Mouse (Mus musculus): ENCODE results near the gene Tiam1. TPM values are rescaled to one million over a fixed set of nuclear protein-coding genes. Genes with fewer than 3 reads are reported as not detected.

The Tiam1 gene
- polyA plus RNA-seq, 1 experiment from 2014 or later = 18.5 TPM

GRCm38 (mm10) chr16:90128361-90128760 is 15.2 kb downstream of the Tiam1 start:
- no peak for TF ChIP-seq CTCF (IDR thresholded peaks at IDR 0.05; ENCODE audit: low read depth)
- H3K9ac ChIP-seq = no peak overlapping the region

DNA sequence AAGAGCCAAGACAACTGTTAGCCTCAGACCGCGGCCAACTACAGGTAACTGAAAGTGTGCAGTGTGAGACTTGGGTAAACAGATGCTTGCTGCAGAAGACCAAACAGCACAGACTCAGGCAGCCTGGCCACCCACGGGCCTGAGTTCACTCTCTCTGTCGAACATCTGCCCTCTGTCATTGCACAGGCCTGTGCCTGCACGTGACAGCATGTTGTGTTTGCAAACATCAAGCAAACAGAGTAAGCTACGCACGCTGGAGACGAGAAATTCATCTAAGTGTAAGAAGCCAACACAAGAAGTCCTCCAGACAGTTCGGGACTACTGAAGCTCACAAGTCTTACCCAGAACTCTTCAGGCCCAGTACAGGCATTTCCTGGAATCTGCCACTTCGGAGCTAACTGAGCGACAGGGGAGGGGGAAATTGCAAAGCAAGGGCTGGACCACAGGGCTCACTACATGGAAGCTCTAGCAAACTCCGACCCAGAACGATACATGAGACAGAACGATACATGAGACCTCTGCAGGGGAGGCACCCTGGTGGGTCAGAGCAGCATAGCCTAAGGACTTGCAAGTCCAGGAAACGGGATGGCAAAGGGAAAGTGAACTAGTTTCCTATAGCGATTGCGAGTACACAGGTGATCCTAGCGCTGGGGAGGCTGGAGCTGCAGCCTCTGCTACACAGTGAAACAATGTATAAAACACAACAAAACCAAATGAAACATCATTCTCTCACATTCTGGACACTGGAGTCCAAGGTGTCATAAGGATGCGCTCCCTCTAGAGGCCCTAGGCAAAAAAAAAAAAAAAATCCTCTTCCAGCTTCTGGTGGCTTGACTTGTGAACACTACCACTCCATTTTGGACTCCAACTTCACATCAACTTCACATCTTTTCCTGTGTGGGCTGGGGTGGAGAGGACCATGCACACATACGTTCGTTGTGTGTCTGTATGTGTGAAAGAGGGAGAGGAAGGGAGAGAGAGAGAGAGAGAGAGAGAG is 18.0 kb downstream of the Tiam1 start:
- Histone ChIP-seq H3K9ac (no peak overlapping the region), H3K27me3 (ENCODE audit: insufficient read depth, low read length) (no peaks in the 10 kb centered on the region), H3K4me2 (no peak overlapping the region), H3K4me1 (ENCODE audit: insufficient read depth) (peaks cover 20% of the 10 kb centered on the region; the same call in 1 of the 2 replicates), H3K27ac (ENCODE audit: low read depth) (no peak overlapping the region), H3K9me3 (ENCODE audit: low read depth, low read length) (no peaks in the 10 kb centered on the region), H3K36me3 (ENCODE audit: insufficient read depth) (no peaks in the 10 kb centered on the region), H3K4me3 (ENCODE audit: low read depth, low read length) (no peak overlapping the region)
- WGBS = 46% methylated on average over 21 of the region's 21 CpGs
- TF ChIP-seq CTCF (IDR thresholded peaks at IDR 0.05; ENCODE audit: low read depth) = no peak
- ATAC-seq (ENCODE audit: insufficient read depth) (peak; percentile 74; the same call in 1 of the 2 replicates), DNase-seq (peak; percentile 78)

More at GRCm38 (mm10) chr16:90128361-90128760, 15.2 kb downstream of the Tiam1 start:
- WGBS = 39% methylated on average over 8 of the region's 8 CpGs
- H3K36me3 ChIP-seq (ENCODE audit: insufficient read depth) = no peaks in the 10 kb centered on the region
- peaks cover 20% of the 10 kb centered on the region; the same call in 1 of the 2 replicates for H3K4me1 ChIP-seq (ENCODE audit: insufficient read depth)
- no peak for DNase-seq
- H3K9me3 ChIP-seq (ENCODE audit: low read depth, low read length) = no peaks in the 10 kb centered on the region
- H3K27me3 ChIP-seq (ENCODE audit: insufficient read depth, low read length) = no peaks in the 10 kb centered on the region
- 0 out of 2 replicates have a peak, but pooled peaks have one; percentile 39 for ATAC-seq (ENCODE audit: insufficient read depth)
- H3K4me2 ChIP-seq = no peak overlapping the region
- H3K27ac ChIP-seq (ENCODE audit: low read depth) = no peak overlapping the region
- no peak overlapping the region for H3K4me3 ChIP-seq (ENCODE audit: low read depth, low read length)

- no peak for ATAC-seq (ENCODE audit: insufficient read depth)
- no peak overlapping the region for H3K27ac ChIP-seq (ENCODE audit: low read depth)
- H3K4me2 ChIP-seq = no peak overlapping the region
- DNase-seq = no peak
- H3K4me1 ChIP-seq (ENCODE audit: insufficient read depth) = 0 out of 2 replicates have a peak, but pooled peaks cover 7% of the 10 kb centered on the region
- no peak overlapping the region for H3K4me3 ChIP-seq (ENCODE audit: low read depth, low read length)
- H3K36me3 ChIP-seq (ENCODE audit: insufficient read depth) = no peaks in the 10 kb centered on the region
- no peak overlapping the region for H3K9ac ChIP-seq
- 79% methylated on average over 6 of the region's 6 CpGs for WGBS
- no peaks in the 10 kb centered on the region for H3K27me3 ChIP-seq (ENCODE audit: insufficient read depth, low read length)
- TF ChIP-seq CTCF (IDR thresholded peaks at IDR 0.05; ENCODE audit: low read depth) = no peak
- peaks cover 8% of the 10 kb centered on the region for H3K9me3 ChIP-seq (ENCODE audit: low read depth, low read length)
Measured at GRCm38 (mm10) chr16:90123091-90123490, 20.5 kb downstream of the Tiam1 start.

DNA sequence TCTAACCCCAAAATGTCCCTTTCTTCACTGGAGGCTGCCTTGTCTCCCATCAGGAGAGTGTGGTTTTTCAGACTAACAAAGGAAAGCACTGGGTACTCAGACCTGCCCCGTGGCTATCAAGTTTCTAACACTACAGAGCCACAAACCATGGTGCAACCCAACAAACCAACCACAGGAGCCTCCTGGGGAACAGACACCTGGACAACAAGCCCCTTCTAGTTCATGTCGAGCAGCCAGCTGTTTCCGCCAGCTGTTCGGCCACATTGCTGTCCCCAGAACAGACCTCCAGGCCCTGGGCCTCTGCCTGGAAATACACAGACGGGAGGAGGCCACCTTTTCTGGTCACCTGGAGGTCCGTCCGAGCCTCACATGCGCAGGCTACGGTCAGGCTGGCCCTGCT is 21.1 kb downstream of the Tiam1 start:
- DNase-seq (no peak), ATAC-seq (ENCODE audit: insufficient read depth) (no peak)
- H3K36me3 ChIP-seq (ENCODE audit: insufficient read depth) = no peaks in the 10 kb centered on the region
- H3K27ac ChIP-seq (ENCODE audit: low read depth) = no peak overlapping the region
- H3K4me1 ChIP-seq (ENCODE audit: insufficient read depth) = 0 out of 2 replicates have a peak, but pooled peaks cover 7% of the 10 kb centered on the region
- no peak for TF ChIP-seq CTCF (IDR thresholded peaks at IDR 0.05; ENCODE audit: low read depth)
- no peaks in the 10 kb centered on the region for H3K27me3 ChIP-seq (ENCODE audit: insufficient read depth, low read length)
- H3K4me2 ChIP-seq = no peak overlapping the region
- 84% methylated on average over 9 of the region's 9 CpGs for WGBS
- H3K4me3 ChIP-seq (ENCODE audit: low read depth, low read length) = no peak overlapping the region
- H3K9me3 ChIP-seq (ENCODE audit: low read depth, low read length) = peaks cover 8% of the 10 kb centered on the region
- H3K9ac ChIP-seq = no peak overlapping the region

GRCm38 (mm10) chr16:90121799-90122198 is 21.8 kb downstream of the Tiam1 start:
- DNase-seq (no peak), ATAC-seq (ENCODE audit: insufficient read depth) (no peak)
- no peak overlapping the region for H3K4me2 ChIP-seq
- H3K27me3 ChIP-seq (ENCODE audit: insufficient read depth, low read length) = no peaks in the 10 kb centered on the region
- no peaks in the 10 kb centered on the region for H3K36me3 ChIP-seq (ENCODE audit: insufficient read depth)
- no peak for TF ChIP-seq CTCF (IDR thresholded peaks at IDR 0.05; ENCODE audit: low read depth)
- WGBS = 83% methylated on average over 13 of the region's 13 CpGs
- 0 out of 2 replicates have a peak, but pooled peaks cover 7% of the 10 kb centered on the region for H3K4me1 ChIP-seq (ENCODE audit: insufficient read depth)
- H3K9ac ChIP-seq = no peak overlapping the region
- H3K27ac ChIP-seq (ENCODE audit: low read depth) = no peak overlapping the region
- peaks cover 8% of the 10 kb centered on the region for H3K9me3 ChIP-seq (ENCODE audit: low read depth, low read length)
- H3K4me3 ChIP-seq (ENCODE audit: low read depth, low read length) = no peak overlapping the region

- Histone ChIP-seq H3K9me3 (ENCODE audit: low read depth, low read length) (peaks cover 8% of the 10 kb centered on the region), H3K4me3 (ENCODE audit: low read depth, low read length) (no peak overlapping the region), H3K27ac (ENCODE audit: low read depth) (no peak overlapping the region), H3K4me1 (ENCODE audit: insufficient read depth) (0 out of 2 replicates have a peak, but pooled peaks cover 1% of the 10 kb centered on the region), H3K9ac (no peak overlapping the region), H3K27me3 (ENCODE audit: insufficient read depth, low read length) (no peaks in the 10 kb centered on the region), H3K36me3 (ENCODE audit: insufficient read depth) (no peaks in the 10 kb centered on the region), H3K4me2 (no peak overlapping the region)
- ATAC-seq (ENCODE audit: insufficient read depth) (no peak), DNase-seq (no peak)
- peak; percentile 62 for TF ChIP-seq CTCF (IDR thresholded peaks at IDR 0.05; ENCODE audit: low read depth)
- WGBS = 95% methylated on average over 4 of the region's 4 CpGs
Measured at GRCm38 (mm10) chr16:90119969-90120368, 23.6 kb downstream of the Tiam1 start.

- Histone ChIP-seq H3K9me3 (ENCODE audit: low read depth, low read length) (peaks cover 8% of the 10 kb centered on the region), H3K4me2 (no peak overlapping the region), H3K27ac (ENCODE audit: low read depth) (no peak overlapping the region), H3K4me3 (ENCODE audit: low read depth, low read length) (no peak overlapping the region), H3K9ac (no peak overlapping the region), H3K27me3 (ENCODE audit: insufficient read depth, low read length) (no peaks in the 10 kb centered on the region), H3K4me1 (ENCODE audit: insufficient read depth) (no peaks in the 10 kb centered on the region), H3K36me3 (ENCODE audit: insufficient read depth) (no peaks in the 10 kb centered on the region)
- 81% methylated on average over 13 of the region's 13 CpGs for WGBS
- ATAC-seq (ENCODE audit: insufficient read depth) (no peak), DNase-seq (no peak)
- TF ChIP-seq CTCF (IDR thresholded peaks at IDR 0.05; ENCODE audit: low read depth) = no peak
Measured at GRCm38 (mm10) chr16:90116637-90117182, 26.9 kb downstream of the Tiam1 start.

Data from lung, embryonic 14.5 days (tissue).